ENCODE assay signal across 8 mouse cellular contexts in genomic region chr16:10834911-10835587, GRCm38 (mm10). TPM values are rescaled to one million over a fixed set of nuclear protein-coding genes. Genes with fewer than 3 reads are reported as not detected.
DNase-seq lines count a peak whose midpoint lies in the region; ATAC-seq and TF ChIP-seq lines count a peak whose summit lies in the region.

TSS of gene Rmi2 (plus strand) at chr16:10835059.

- peak within 1 kb of the TSS; percentile 88 for H3K4me3 ChIP-seq in E14TG2a.4 (replicated peaks; ENCODE audit: low read length)
- H3K4me3 ChIP-seq in forebrain, embryonic 12.5 days (replicated peaks) = peak within 1 kb of the TSS; percentile 90
- peak within 1 kb of the TSS; percentile 79 for H3K4me3 ChIP-seq in heart, postnatal 0 days (ENCODE audit: low read depth, low read length)
- H3K4me3 ChIP-seq in liver, embryonic 15.5 days (replicated peaks) = peak within 1 kb of the TSS; percentile 90
- peak within 1 kb of the TSS; percentile 80 for H3K4me3 ChIP-seq in neural tube, embryonic 11.5 days (ENCODE audit: low read depth, low read length)
- H3K4me3 ChIP-seq in stomach, embryonic 16.5 days (replicated peaks; ENCODE audit: low read length) = peak within 1 kb of the TSS; percentile 91

- peak within 1 kb of the TSS; percentile 73; the same call in 1 of the 2 replicates for H3K27ac ChIP-seq in forebrain, embryonic 12.5 days
- peak within 1 kb of the TSS; percentile 57 for H3K27ac ChIP-seq in heart, postnatal 0 days (ENCODE audit: low read depth)
- peak within 1 kb of the TSS; percentile 87 for H3K27ac ChIP-seq in liver, embryonic 15.5 days (replicated peaks)
- no peak within 1 kb of the TSS for H3K27ac ChIP-seq in neural tube, embryonic 11.5 days (ENCODE audit: low read depth, low read length)
- H3K27ac ChIP-seq in stomach, embryonic 16.5 days (ENCODE audit: low read length) = peak within 1 kb of the TSS; percentile 93

- TF ChIP-seq EP300 in heart, postnatal 0 days (IDR thresholded peaks at IDR 0.05; ENCODE audit: low read depth) = no peak

- ATAC-seq in forebrain, embryonic 12.5 days (ENCODE audit: low FRiP score) = peak; percentile 96
- peak; percentile 87 for ATAC-seq in heart, postnatal 0 days (ENCODE audit: insufficient read depth, low read depth)
- peak; percentile 95 for ATAC-seq in liver, embryonic 15.5 days (ENCODE audit: insufficient read depth)
- ATAC-seq in neural tube, embryonic 11.5 days (ENCODE audit: insufficient read depth, low FRiP score, low TSS enrichment) = peak; percentile 94
- ATAC-seq in stomach, embryonic 16.5 days (ENCODE audit: insufficient read depth, low FRiP score) = peak; percentile 94

- no peak for TF ChIP-seq CTCF in E14TG2a.4 (conservative IDR thresholded peaks at IDR 0.05; ENCODE audit: low read length)
- TF ChIP-seq CTCF in heart, postnatal 0 days (IDR thresholded peaks at IDR 0.05; ENCODE audit: low read depth) = no peak

- H3K27me3 ChIP-seq in E14TG2a.4 (ENCODE audit: insufficient read depth, low read length) = 0 out of 2 replicates have a peak, but pooled peaks cover 2% of the 10 kb centered on the region
- peaks cover 7% of the 10 kb centered on the region for H3K27me3 ChIP-seq in forebrain, embryonic 12.5 days
- no peaks in the 10 kb centered on the region for H3K27me3 ChIP-seq in heart, postnatal 0 days (ENCODE audit: control insufficient read depth, insufficient read depth, low read length)
- H3K27me3 ChIP-seq in liver, embryonic 15.5 days = 0 out of 2 replicates have a peak, but pooled peaks cover 8% of the 10 kb centered on the region
- no peaks in the 10 kb centered on the region for H3K27me3 ChIP-seq in neural tube, embryonic 11.5 days (ENCODE audit: control insufficient read depth, insufficient read depth, low read length)
- H3K27me3 ChIP-seq in stomach, embryonic 16.5 days (ENCODE audit: control insufficient read depth, insufficient read depth, low read length) = no peaks in the 10 kb centered on the region

- peaks cover 29% of the 10 kb centered on the region for H3K36me3 ChIP-seq in E14TG2a.4 (ENCODE audit: insufficient read depth, low read length)
- H3K36me3 ChIP-seq in forebrain, embryonic 12.5 days (replicated peaks) = 0 out of 2 replicates have a peak, but pooled peaks cover 2% of the 10 kb centered on the region
- H3K36me3 ChIP-seq in heart, postnatal 0 days (replicated peaks; ENCODE audit: control insufficient read depth, insufficient read depth, low read length) = no peaks in the 10 kb centered on the region
- H3K36me3 ChIP-seq in liver, embryonic 15.5 days (replicated peaks) = peaks cover under 1% of the 10 kb centered on the region; the same call in 1 of the 2 replicates
- H3K36me3 ChIP-seq in neural tube, embryonic 11.5 days (ENCODE audit: control insufficient read depth, insufficient read depth, low read length) = no peaks in the 10 kb centered on the region
- no peaks in the 10 kb centered on the region for H3K36me3 ChIP-seq in stomach, embryonic 16.5 days (ENCODE audit: control insufficient read depth, insufficient read depth, low read length)

- DNase-seq in c-Kit-positive CD71-positive TER-119-negative erythroid progenitor cells, embryonic 14.5 days (ENCODE audit: low read depth) = peak; percentile 72
- peak; percentile 83 for DNase-seq in heart, postnatal 0 days (ENCODE audit: low spot score)
- peak; percentile 90 to 94 for DNase-seq in kidney, postnatal 4 days
- DNase-seq in neural tube, embryonic 11.5 days (ENCODE audit: low spot score) = peak; percentile 91

- peak within 1 kb of the TSS; percentile 95 for H3K4me2 ChIP-seq in forebrain, embryonic 12.5 days
- peak within 1 kb of the TSS; percentile 96 for H3K4me2 ChIP-seq in heart, postnatal 0 days (ENCODE audit: low read depth, low read length)
- peak within 1 kb of the TSS; percentile 99 for H3K4me2 ChIP-seq in liver, embryonic 15.5 days
- peak within 1 kb of the TSS; percentile 76 for H3K4me2 ChIP-seq in neural tube, embryonic 11.5 days (ENCODE audit: low read depth)
- peak within 1 kb of the TSS; percentile 86 for H3K4me2 ChIP-seq in stomach, embryonic 16.5 days (ENCODE audit: low read depth, low read length)

- H3K9me3 ChIP-seq in E14TG2a.4 (ENCODE audit: low read length) = no peaks in the 10 kb centered on the region
- no peaks in the 10 kb centered on the region for H3K9me3 ChIP-seq in forebrain, embryonic 12.5 days
- H3K9me3 ChIP-seq in heart, postnatal 0 days (replicated peaks; ENCODE audit: control insufficient read depth, low read length) = no peaks in the 10 kb centered on the region
- H3K9me3 ChIP-seq in liver, embryonic 15.5 days (replicated peaks) = no peaks in the 10 kb centered on the region
- H3K9me3 ChIP-seq in neural tube, embryonic 11.5 days (ENCODE audit: control insufficient read depth, low read length) = no peaks in the 10 kb centered on the region
- no peaks in the 10 kb centered on the region for H3K9me3 ChIP-seq in stomach, embryonic 16.5 days (replicated peaks; ENCODE audit: control insufficient read depth, low read length)

- H3K9ac ChIP-seq in forebrain, embryonic 12.5 days = peak within 1 kb of the TSS; percentile 85
- peak within 1 kb of the TSS; percentile 57 for H3K9ac ChIP-seq in heart, postnatal 0 days (replicated peaks; ENCODE audit: low read depth, low read length)
- H3K9ac ChIP-seq in liver, embryonic 15.5 days = peak within 1 kb of the TSS; percentile 76
- peak within 1 kb of the TSS; percentile 77 for H3K9ac ChIP-seq in neural tube, embryonic 11.5 days (ENCODE audit: low read length)
- H3K9ac ChIP-seq in stomach, embryonic 16.5 days (ENCODE audit: low read length) = peak within 1 kb of the TSS; percentile 86

- H3K4me1 ChIP-seq in E14TG2a.4 (replicated peaks; ENCODE audit: low read depth, low read length) = peaks cover 52% of the 10 kb centered on the region
- H3K4me1 ChIP-seq in forebrain, embryonic 12.5 days = peaks cover 33% of the 10 kb centered on the region
- peaks cover 26% of the 10 kb centered on the region for H3K4me1 ChIP-seq in heart, postnatal 0 days (ENCODE audit: control insufficient read depth, insufficient read depth)
- H3K4me1 ChIP-seq in liver, embryonic 15.5 days (replicated peaks) = peaks cover 52% of the 10 kb centered on the region
- peaks cover 3% of the 10 kb centered on the region; the same call in 1 of the 2 replicates for H3K4me1 ChIP-seq in neural tube, embryonic 11.5 days (ENCODE audit: control insufficient read depth, insufficient read depth, low read length)
- peaks cover 34% of the 10 kb centered on the region for H3K4me1 ChIP-seq in stomach, embryonic 16.5 days (ENCODE audit: control insufficient read depth, insufficient read depth, low read length)

- WGBS in forebrain, embryonic 12.5 days = under 1% methylated on average over 59 of the region's 69 CpGs
- under 1% methylated on average over 65 of the region's 69 CpGs for WGBS in heart, postnatal 0 days
- WGBS in liver, embryonic 15.5 days (ENCODE audit: insufficient replicate concordance) = under 1% methylated on average over 69 of the region's 69 CpGs
- WGBS in neural tube, embryonic 11.5 days = under 1% methylated on average over 53 of the region's 69 CpGs
- under 1% methylated on average over 55 of the region's 69 CpGs for WGBS in stomach, embryonic 16.5 days

RNA-seq across cellular contexts. Expression of gene Rmi2, which starts in this region (rescaled TPM):
- 3.1 and 4.0 TPM in 2 replicates for polyA plus RNA-seq in forebrain, embryonic 12.5 days (2016; fragmentation: Nextera tagmentation; extraction: Ambion mirVana)
- total RNA-seq in heart, postnatal 0 days (2014; rRNA removed; ENCODE audit: low replicate concordance) = 1.6 and 2.1 TPM in 2 replicates
- polyA plus RNA-seq in heart, postnatal 0 days (2015; fragmentation: Nextera tagmentation; extraction: Ambion mirVana) = 0.83 and 1.2 TPM in 2 replicates
- polyA plus RNA-seq in liver, embryonic 15.5 days (2015; fragmentation: Nextera tagmentation; extraction: Ambion mirVana) = 1.8 and 1.9 TPM in 2 replicates
- 2.5 and 3.6 TPM in 2 replicates for polyA plus RNA-seq in neural tube, embryonic 11.5 days (2014; fragmentation: Nextera tagmentation; extraction: Ambion mirVana)
- 2.2 and 2.4 TPM in 2 replicates for polyA plus RNA-seq in stomach, embryonic 16.5 days (2015; fragmentation: Nextera tagmentation; extraction: Ambion mirVana)
